Mouse (Mus musculus) kidney, postnatal 0 days (tissue): ENCODE results near the gene Ceacam19. TPM values are rescaled to one million over a fixed set of nuclear protein-coding genes. Genes with fewer than 3 reads are reported as not detected.

Source experiments
- ATAC-seq: fragments of 200-750 bp; cut with Nextera tagmentation; replicated peaks from 2 replicates; pipeline ENCODE4 v1.8.0; 2017; ENCODE audit warnings: low read depth, moderate number of reproducible peaks, moderate TSS enrichment, moderate library complexity; ENCODE audit not compliant: low FRiP score
- DNase-seq: peaks from one replicate; pipeline ENCODE4 v3.0.0-alpha.2; 2016; ENCODE audit warnings: low spot score
- H3K27ac ChIP-seq: fragments of 300-500 bp; sonication (generic); 2 replicates; pipeline ENCODE4 v1.5.1; 2014; ENCODE audit warnings: mild to moderate bottlenecking
- H3K27me3 ChIP-seq: fragments of 300-500 bp; sonication (generic); 2 replicates; pipeline ENCODE4 v1.6.1; 2014; ENCODE audit warnings: low read length, mixed read lengths; ENCODE audit not compliant: insufficient read depth
- H3K36me3 ChIP-seq: fragments of 300-500 bp; sonication (generic); 2 replicates; pipeline ENCODE4 v1.6.1; 2014; ENCODE audit warnings: low read length, mixed read lengths; ENCODE audit not compliant: insufficient read depth
- H3K4me1 ChIP-seq: fragments of 300-500 bp; sonication (generic); replicated peaks from 2 replicates; pipeline ENCODE4 v1.6.1; 2014; ENCODE audit warnings: antibody characterized with exemption, low read length, mixed read lengths; ENCODE audit not compliant: insufficient read depth
- H3K4me2 ChIP-seq: fragments of 300-500 bp; sonication (generic); 2 replicates; pipeline ENCODE4 v1.6.1; 2014; ENCODE audit warnings: mild to moderate bottlenecking, low read length, moderate library complexity, mixed read lengths
- H3K4me3 ChIP-seq: fragments of 300-500 bp; sonication (generic); replicated peaks from 2 replicates; pipeline ENCODE4 v1.5.1; 2014; ENCODE audit warnings: low read depth, low read length
- H3K9ac ChIP-seq: fragments of 300-500 bp; sonication (generic); 2 replicates; pipeline ENCODE4 v1.6.1; 2014; ENCODE audit warnings: low read depth, low read length
- H3K9me3 ChIP-seq: fragments of 300-500 bp; sonication (generic); replicated peaks from 2 replicates; pipeline ENCODE4 v1.6.1; 2016; ENCODE audit warnings: low read length, inconsistent platforms, mixed read lengths
- CTCF ChIP-seq: IDR thresholded peaks from 2 replicates; pipeline ENCODE4 v1.5.1; 2016; ENCODE audit warnings: antibody characterized with exemption, low read depth, mild to moderate bottlenecking, moderate library complexity
- WGBS: fragments of 180-500 bp; shearing (Covaris S2); extraction: QIAGEN DNeasy Blood & Tissue Kit; methylation state at CpG from one replicate; pipeline ENCODE4 v1.1.7; 2014; 5-methylcytosine and 5-hydroxymethylcytosine counted together
- polyA plus RNA-seq: library from polyadenylated mRNA; unstranded; fragments of >200 nt; fragmentation: Nextera tagmentation; extraction: Ambion mirVana; gene quantifications from 2 replicates; pipeline ENCODE4 v1.2.1, GENCODE M21; 2015

Ceacam19 gene
- polyA plus RNA-seq, 1 experiment from 2014 or later = 0.08 TPM

DNA sequence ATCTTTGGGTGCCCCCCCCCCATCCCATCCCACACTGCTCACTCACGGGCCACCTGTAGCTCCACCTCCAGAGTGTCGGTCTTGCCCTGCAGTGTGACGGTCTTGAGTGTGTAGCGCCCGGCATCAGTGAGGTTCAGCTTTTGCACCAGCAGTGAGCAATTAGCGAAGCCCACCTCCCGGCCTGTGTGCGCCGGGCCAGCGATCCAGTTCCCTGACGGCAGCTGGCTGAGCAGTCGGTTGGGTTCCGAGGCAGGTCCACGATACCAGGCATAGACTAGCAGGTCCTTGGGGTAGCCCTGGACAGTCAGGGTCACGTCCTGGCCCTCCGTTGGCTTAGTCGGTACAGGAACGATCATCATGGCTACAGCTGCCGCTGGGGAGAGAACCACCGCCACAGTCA is 34.2 kb downstream of the Ceacam19 start:
- WGBS = 86% methylated on average over 20 of the region's 20 CpGs
- no peak overlapping the region for H3K27ac ChIP-seq
- no peak for TF ChIP-seq CTCF
- H3K4me1 ChIP-seq = no peaks in the 10 kb centered on the region
- no peak overlapping the region for H3K4me2 ChIP-seq
- H3K9ac ChIP-seq = no peak overlapping the region
- H3K9me3 ChIP-seq = no peaks in the 10 kb centered on the region
- peaks cover 5% of the 10 kb centered on the region; the same call in 1 of the 2 replicates for H3K27me3 ChIP-seq
- H3K36me3 ChIP-seq = no peaks in the 10 kb centered on the region
- H3K4me3 ChIP-seq = no peak overlapping the region
- no peak for DNase-seq
- no peak for ATAC-seq

DNA sequence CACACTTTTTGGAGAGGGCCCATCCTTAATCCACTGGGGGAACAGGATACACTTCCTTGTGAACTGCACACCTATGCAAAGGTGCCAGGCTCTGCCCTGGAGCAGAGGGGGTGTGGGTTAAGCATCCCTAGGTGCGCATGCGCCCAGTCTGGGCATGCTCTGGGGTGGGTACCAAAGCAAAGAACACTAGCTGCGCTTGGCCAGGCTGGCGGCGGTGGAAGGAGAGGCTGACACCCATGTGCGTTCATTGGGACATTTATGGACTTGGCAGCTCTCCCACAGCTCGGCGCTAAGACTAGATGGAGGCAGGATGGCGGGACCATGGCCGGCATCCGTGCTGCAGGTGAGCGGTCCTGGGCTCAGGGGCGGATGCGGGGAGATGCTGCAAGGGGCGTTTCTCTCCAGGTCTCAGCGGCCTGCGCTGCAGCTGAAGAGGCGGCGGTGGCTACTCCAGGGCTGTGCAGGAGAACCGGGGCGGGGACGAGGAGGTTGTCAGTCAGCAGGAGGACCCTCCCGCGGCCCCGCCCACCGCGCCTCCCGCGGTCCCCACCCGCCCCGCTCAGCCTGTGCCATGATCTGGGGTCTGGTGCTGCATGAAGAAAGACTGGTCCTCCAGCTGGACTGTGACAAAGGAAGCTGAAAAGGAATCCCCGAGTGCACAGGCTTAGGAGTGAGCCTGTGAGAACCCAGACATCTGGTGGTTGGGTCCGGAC is 35.8 kb downstream of the Ceacam19 start, which contains the start of gene Gm19345:
Gm19345 (plus strand) TSS at position 146 of the 713 bp plus-strand sequence.
- TF ChIP-seq CTCF = no peak
- Histone ChIP-seq H3K27ac (no peak within 1 kb of the TSS), H3K4me2 (peak within 1 kb of the TSS; percentile 33), H3K36me3 (no peaks in the 10 kb centered on the region), H3K4me1 (no peaks in the 10 kb centered on the region), H3K4me3 (no peak within 1 kb of the TSS), H3K27me3 (peaks cover 5% of the 10 kb centered on the region; the same call in 1 of the 2 replicates), H3K9me3 (no peaks in the 10 kb centered on the region), H3K9ac (peak within 1 kb of the TSS; percentile 28; the same call in 1 of the 2 replicates)
- DNase-seq (peak; percentile 29), ATAC-seq (peak; percentile 50; the same call in 1 of the 2 replicates)
- WGBS = 3% methylated on average over 33 of the region's 33 CpGs

DNA sequence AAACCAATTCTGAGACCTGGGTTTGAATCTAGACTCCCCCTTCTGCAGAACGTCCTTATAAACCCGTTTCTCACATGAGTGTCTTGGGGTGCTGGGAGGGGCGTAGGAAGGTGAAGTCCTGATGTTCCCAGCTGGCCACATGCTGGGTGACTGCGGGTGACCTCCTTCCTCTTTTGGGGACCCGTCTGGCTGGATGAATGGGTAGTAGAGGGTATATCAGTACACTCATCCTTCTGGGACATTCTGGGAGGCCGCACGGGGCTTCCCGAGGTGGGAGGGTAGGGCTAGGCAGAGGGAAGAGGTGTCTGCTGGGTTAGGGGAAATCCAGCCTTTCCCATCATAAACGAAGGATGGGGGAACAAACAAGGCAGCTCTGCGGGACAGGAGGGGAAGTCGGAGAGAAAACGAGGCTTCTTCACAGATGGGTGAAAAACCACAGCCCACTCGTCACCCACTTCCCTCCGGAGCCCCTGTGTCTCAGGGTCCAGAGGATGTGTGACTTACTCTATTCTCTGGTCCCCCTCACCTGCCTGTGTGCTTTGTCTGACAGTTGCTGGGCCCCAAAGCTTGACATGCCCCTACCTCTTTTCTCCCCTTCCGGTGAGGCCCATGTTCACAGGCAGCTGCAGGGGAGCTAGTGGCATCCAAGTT is 43.1 kb downstream of the Ceacam19 start:
- no peaks in the 10 kb centered on the region for H3K36me3 ChIP-seq
- H3K9ac ChIP-seq = no peak overlapping the region
- no peaks in the 10 kb centered on the region for H3K4me1 ChIP-seq
- H3K4me2 ChIP-seq = no peak overlapping the region
- no peak for TF ChIP-seq CTCF
- H3K27ac ChIP-seq = no peak overlapping the region
- no peaks in the 10 kb centered on the region for H3K27me3 ChIP-seq
- WGBS = 69% methylated on average over 15 of the region's 15 CpGs
- H3K9me3 ChIP-seq = no peaks in the 10 kb centered on the region
- no peak for ATAC-seq
- DNase-seq = no peak
- no peak overlapping the region for H3K4me3 ChIP-seq

DNA sequence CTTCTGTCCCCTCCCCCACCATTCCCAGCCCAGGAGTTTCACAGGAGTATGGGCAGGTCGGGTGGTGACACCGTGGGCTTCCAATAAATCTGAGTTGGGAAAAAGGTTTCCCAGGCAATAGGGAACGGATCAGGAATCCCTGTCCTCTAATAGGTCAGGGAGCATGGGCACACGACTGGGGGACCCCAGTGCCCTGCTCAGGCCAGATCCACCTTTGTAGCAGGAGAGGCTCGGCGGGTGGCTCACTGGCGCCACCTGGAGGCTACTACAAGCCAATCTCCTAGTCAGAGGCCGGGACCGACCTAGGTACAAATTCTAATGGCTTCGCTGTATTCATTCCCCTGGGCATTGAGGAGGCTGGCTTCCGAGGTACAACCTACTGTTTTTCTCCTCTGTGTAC is 44.2 kb downstream of the Ceacam19 start:
- Histone ChIP-seq H3K36me3 (no peaks in the 10 kb centered on the region), H3K9me3 (no peaks in the 10 kb centered on the region), H3K4me3 (no peak overlapping the region), H3K27ac (no peak overlapping the region), H3K4me1 (no peaks in the 10 kb centered on the region), H3K9ac (no peak overlapping the region), H3K27me3 (no peaks in the 10 kb centered on the region), H3K4me2 (no peak overlapping the region)
- DNase-seq (peak; percentile 79), ATAC-seq (peak; percentile 80)
- peak; percentile 90 for TF ChIP-seq CTCF
- 3% methylated on average over 11 of the region's 11 CpGs for WGBS

DNA sequence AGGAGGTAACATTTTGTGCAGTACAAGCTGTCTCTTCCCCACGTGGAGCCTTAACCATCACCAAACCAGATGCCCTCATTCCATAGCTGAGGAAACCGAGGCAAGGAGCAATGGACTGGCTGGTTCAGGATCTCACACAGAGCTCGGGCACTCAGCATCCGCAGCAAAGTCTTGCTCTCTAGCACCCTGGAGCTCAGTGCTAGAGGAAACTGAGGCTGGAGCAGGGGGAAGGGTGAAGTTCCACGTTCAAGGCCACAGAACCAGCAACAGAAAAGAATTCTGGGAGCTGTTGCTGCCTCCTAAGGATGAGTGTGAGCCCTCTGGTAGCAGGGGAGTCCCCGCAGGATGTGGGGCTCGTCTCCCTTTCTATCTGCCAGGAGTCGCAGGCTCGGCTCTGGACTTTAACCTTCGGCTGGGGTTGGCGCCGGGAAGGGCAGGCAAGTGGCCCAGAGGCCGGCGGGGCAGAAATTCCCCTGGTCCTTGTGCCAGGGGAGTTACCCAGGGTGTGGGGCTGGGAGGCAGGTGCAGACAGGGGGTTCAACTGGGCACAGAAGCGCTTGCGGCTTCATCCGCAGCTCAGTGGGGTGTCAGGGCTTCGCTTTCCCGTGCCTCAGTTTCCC is 44.8 kb downstream of the Ceacam19 start:
- no peak overlapping the region for H3K4me3 ChIP-seq
- DNase-seq = no peak
- TF ChIP-seq CTCF = no peak
- H3K4me1 ChIP-seq = no peaks in the 10 kb centered on the region
- WGBS = 35% methylated on average over 19 of the region's 19 CpGs
- H3K36me3 ChIP-seq = no peaks in the 10 kb centered on the region
- H3K27ac ChIP-seq = no peak overlapping the region
- H3K4me2 ChIP-seq = no peak overlapping the region
- H3K9me3 ChIP-seq = no peaks in the 10 kb centered on the region
- H3K9ac ChIP-seq = no peak overlapping the region
- no peaks in the 10 kb centered on the region for H3K27me3 ChIP-seq
- peak; percentile 55; the same call in 1 of the 2 replicates for ATAC-seq

DNA sequence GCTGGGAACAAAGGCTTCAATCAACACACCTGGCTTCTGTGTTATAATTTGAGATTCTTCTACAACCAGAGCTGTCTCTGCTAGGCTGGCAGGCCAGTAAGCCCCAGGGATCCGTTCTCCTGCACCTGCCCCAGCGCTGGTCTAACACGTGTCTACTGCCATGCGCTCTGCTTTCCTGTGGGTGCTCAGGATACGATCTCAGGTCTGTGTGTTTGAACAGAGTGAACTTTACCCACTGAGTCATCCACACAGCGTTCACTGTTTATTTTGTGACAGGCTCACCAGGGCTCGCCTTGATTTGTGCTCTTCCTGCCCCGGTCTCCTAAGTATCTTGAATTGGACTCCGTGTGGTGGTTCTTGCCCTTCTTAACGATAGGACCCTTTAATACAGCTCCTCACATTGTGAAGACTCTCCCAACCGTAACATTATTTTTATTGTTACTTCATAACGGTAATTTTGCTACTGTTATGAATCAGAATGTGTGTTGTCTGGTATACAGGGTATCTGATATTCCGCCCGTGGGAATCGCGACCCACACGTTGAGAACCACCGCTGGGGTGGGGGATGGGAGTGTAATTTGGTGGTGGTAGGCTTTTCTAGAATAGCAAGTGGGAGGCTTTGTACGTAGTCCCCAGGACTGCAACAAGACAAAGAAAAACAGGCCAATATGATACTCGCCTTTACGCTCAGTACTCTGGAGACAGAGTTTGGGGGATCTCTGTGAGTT is 45.9 kb downstream of the Ceacam19 start:
- no peaks in the 10 kb centered on the region for H3K36me3 ChIP-seq
- 73% methylated on average over 21 of the region's 21 CpGs for WGBS
- DNase-seq = no peak
- no peak overlapping the region for H3K4me2 ChIP-seq
- H3K4me3 ChIP-seq = no peak overlapping the region
- ATAC-seq = no peak
- no peaks in the 10 kb centered on the region for H3K4me1 ChIP-seq
- no peak overlapping the region for H3K9ac ChIP-seq
- H3K27ac ChIP-seq = no peak overlapping the region
- no peaks in the 10 kb centered on the region for H3K27me3 ChIP-seq
- no peaks in the 10 kb centered on the region for H3K9me3 ChIP-seq
- TF ChIP-seq CTCF = no peak
